Mouse (Mus musculus) liver, embryonic 15.5 days (tissue): ENCODE data around the gene E130309D02Rik. TPM values are rescaled to one million over a fixed set of nuclear protein-coding genes. Genes with fewer than 3 reads are reported as not detected.

Experiments used
- ATAC-seq: fragments of 200-750 bp; cut with Nextera tagmentation; 2 replicates; pipeline ENCODE4 v1.8.0; 2017; ENCODE audit warnings: moderate number of reproducible peaks, mild to moderate bottlenecking, moderate library complexity; ENCODE audit not compliant: insufficient read depth
- H3K27ac ChIP-seq: fragments of 300-500 bp; sonication (generic); replicated peaks from 2 replicates; pipeline ENCODE4 v1.5.1; 2015; ENCODE audit warnings: mild to moderate bottlenecking, inconsistent platforms
- H3K27me3 ChIP-seq: fragments of 300-500 bp; sonication (generic); 2 replicates; pipeline ENCODE4 v1.6.1; 2015; ENCODE audit warnings: mild to moderate bottlenecking, inconsistent platforms
- H3K36me3 ChIP-seq: fragments of 300-500 bp; sonication (generic); replicated peaks from 2 replicates; pipeline ENCODE4 v1.6.1; 2015; ENCODE audit warnings: moderate library complexity, mild to moderate bottlenecking, inconsistent platforms
- H3K4me1 ChIP-seq: fragments of 300-500 bp; sonication (generic); replicated peaks from 2 replicates; pipeline ENCODE4 v1.6.1; 2015; ENCODE audit warnings: inconsistent platforms
- H3K4me2 ChIP-seq: fragments of 300-500 bp; sonication (generic); 2 replicates; pipeline ENCODE4 v1.6.1; 2015; ENCODE audit warnings: moderate library complexity, mild to moderate bottlenecking, inconsistent platforms
- H3K4me3 ChIP-seq: fragments of 300-500 bp; sonication (generic); replicated peaks from 2 replicates; pipeline ENCODE4 v1.5.1; 2015; ENCODE audit warnings: mild to moderate bottlenecking, inconsistent platforms
- H3K9ac ChIP-seq: fragments of 300-500 bp; sonication (generic); 2 replicates; pipeline ENCODE4 v1.6.1; 2015; ENCODE audit warnings: moderate library complexity, mild to moderate bottlenecking, inconsistent platforms
- H3K9me3 ChIP-seq: fragments of 300-500 bp; sonication (generic); replicated peaks from 2 replicates; pipeline ENCODE4 v1.6.1; 2016; ENCODE audit warnings: inconsistent platforms
- WGBS: fragments of 180-500 bp; shearing (Covaris S2); methylation state at CpG from one replicate; pipeline ENCODE4 v1.1.7; 2015; ENCODE audit warnings: mixed read lengths; ENCODE audit not compliant: insufficient replicate concordance; 5-methylcytosine and 5-hydroxymethylcytosine counted together
- polyA plus RNA-seq: library from polyadenylated mRNA; unstranded; fragments of >200 nt; fragmentation: Nextera tagmentation; extraction: Ambion mirVana; gene quantifications from 2 replicates; pipeline ENCODE4 v1.2.1, GENCODE M21; 2015

Gene E130309D02Rik
- polyA plus RNA-seq, 1 experiment from 2014 or later: 21.8 TPM

GRCm38 (mm10) chr5:143287774-143288328 lies 27.3 kb downstream of the E130309D02Rik start:
- ATAC-seq: no peak
- peaks cover 87% of the 10 kb centered on the region for H3K27me3 ChIP-seq
- H3K27ac ChIP-seq: no peak overlapping the region
- no peaks in the 10 kb centered on the region for H3K36me3 ChIP-seq
- H3K9me3 ChIP-seq: no peaks in the 10 kb centered on the region
- peaks cover 16% of the 10 kb centered on the region for H3K4me1 ChIP-seq
- peak overlapping the region; percentile 55 for H3K4me2 ChIP-seq
- H3K4me3 ChIP-seq: peak overlapping the region; percentile 31
- 3% methylated on average over 48 of the region's 48 CpGs for WGBS
- H3K9ac ChIP-seq: no peak overlapping the region

GRCm38 (mm10) chr5:143284762-143285161 lies 30.4 kb downstream of the E130309D02Rik start:
- Histone ChIP-seq H3K27ac (no peak overlapping the region), H3K4me3 (no peak overlapping the region), H3K27me3 (peaks cover 67% of the 10 kb centered on the region), H3K9ac (no peak overlapping the region), H3K9me3 (no peaks in the 10 kb centered on the region), H3K4me1 (peaks cover 16% of the 10 kb centered on the region), H3K4me2 (no peak overlapping the region), H3K36me3 (no peaks in the 10 kb centered on the region)
- WGBS: 46% methylated on average over 6 of the region's 6 CpGs
- no peak for ATAC-seq

DNA sequence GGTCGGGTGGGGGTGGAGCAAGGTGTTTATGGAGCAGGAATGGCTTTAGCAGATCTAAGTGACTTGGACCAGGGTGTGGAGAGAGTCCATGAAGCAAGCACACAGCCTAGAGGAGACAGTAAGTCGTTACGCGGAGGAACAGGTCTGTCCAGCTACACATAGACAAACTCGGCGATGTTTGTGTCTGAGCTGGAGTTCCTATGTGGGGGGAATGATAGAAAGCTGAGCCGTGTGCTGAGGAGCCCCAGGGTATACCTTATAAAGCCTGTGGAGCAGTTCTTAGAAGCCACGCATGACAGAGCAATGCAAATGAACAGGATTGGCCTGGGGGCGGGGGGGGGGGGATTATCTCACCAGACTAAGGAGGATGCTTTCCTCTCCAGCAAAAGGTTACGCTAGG lies 35.9 kb downstream of the E130309D02Rik start:
- Histone ChIP-seq H3K27me3 (peaks cover 47% of the 10 kb centered on the region), H3K4me3 (no peak overlapping the region), H3K36me3 (no peaks in the 10 kb centered on the region), H3K27ac (no peak overlapping the region), H3K9me3 (no peaks in the 10 kb centered on the region), H3K4me2 (no peak overlapping the region), H3K9ac (no peak overlapping the region), H3K4me1 (no peaks in the 10 kb centered on the region)
- WGBS: 47% methylated on average over 10 of the region's 10 CpGs
- no peak for ATAC-seq

GRCm38 (mm10) chr5:143275761-143276160 lies 39.4 kb downstream of the E130309D02Rik start:
- H3K36me3 ChIP-seq: no peaks in the 10 kb centered on the region
- H3K27me3 ChIP-seq: peaks cover 41% of the 10 kb centered on the region
- H3K4me1 ChIP-seq: no peaks in the 10 kb centered on the region
- no peak for ATAC-seq
- H3K4me3 ChIP-seq: no peak overlapping the region
- no peak overlapping the region for H3K27ac ChIP-seq
- H3K4me2 ChIP-seq: no peak overlapping the region
- 39% methylated on average over 5 of the region's 5 CpGs for WGBS
- no peak overlapping the region for H3K9ac ChIP-seq
- no peaks in the 10 kb centered on the region for H3K9me3 ChIP-seq

- peaks cover 7% of the 10 kb centered on the region for H3K4me1 ChIP-seq
- H3K9ac ChIP-seq: no peak overlapping the region
- ATAC-seq: no peak
- peaks cover 43% of the 10 kb centered on the region for H3K27me3 ChIP-seq
- no peak overlapping the region for H3K4me3 ChIP-seq
- no peaks in the 10 kb centered on the region for H3K36me3 ChIP-seq
- no peaks in the 10 kb centered on the region for H3K9me3 ChIP-seq
- H3K4me2 ChIP-seq: no peak overlapping the region
- 62% methylated on average over 16 of the region's 16 CpGs for WGBS
- no peak overlapping the region for H3K27ac ChIP-seq
These were observed 42.4 kb downstream of the E130309D02Rik start for GRCm38 (mm10) chr5:143272540-143273330.

DNA sequence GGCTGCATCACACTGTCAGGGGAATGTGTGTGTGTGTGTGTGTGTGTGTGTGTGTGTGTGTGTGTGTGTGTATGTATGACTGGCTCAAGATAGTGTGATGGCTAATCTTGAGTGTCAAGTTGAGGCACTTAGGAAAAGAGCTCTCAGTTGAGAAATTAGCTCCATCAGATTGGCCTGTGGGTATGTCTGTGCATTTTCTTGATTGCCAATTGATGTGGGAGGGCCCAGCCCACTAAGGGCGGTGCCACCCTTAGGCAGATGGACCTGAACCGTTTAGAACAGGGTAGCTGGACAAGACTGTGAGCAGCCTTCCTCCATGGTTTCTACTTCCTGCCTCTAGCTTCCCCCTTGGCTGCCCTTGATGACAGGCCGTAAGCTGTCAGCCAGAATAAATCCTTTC lies 43.1 kb downstream of the E130309D02Rik start:
- H3K27me3 ChIP-seq: peaks cover 36% of the 10 kb centered on the region
- WGBS: 52% methylated on average over 3 of the region's 3 CpGs
- no peaks in the 10 kb centered on the region for H3K36me3 ChIP-seq
- H3K4me1 ChIP-seq: peaks cover 7% of the 10 kb centered on the region
- H3K9me3 ChIP-seq: no peaks in the 10 kb centered on the region
- H3K9ac ChIP-seq: no peak overlapping the region
- H3K4me3 ChIP-seq: no peak overlapping the region
- no peak for ATAC-seq
- no peak overlapping the region for H3K4me2 ChIP-seq
- H3K27ac ChIP-seq: no peak overlapping the region

- H3K9ac ChIP-seq: no peak overlapping the region
- ATAC-seq: no peak
- no peaks in the 10 kb centered on the region for H3K9me3 ChIP-seq
- no peak overlapping the region for H3K27ac ChIP-seq
- no peak overlapping the region for H3K4me3 ChIP-seq
- H3K4me2 ChIP-seq: no peak overlapping the region
- H3K27me3 ChIP-seq: peaks cover 32% of the 10 kb centered on the region
- H3K4me1 ChIP-seq: peaks cover 7% of the 10 kb centered on the region
- no peaks in the 10 kb centered on the region for H3K36me3 ChIP-seq
- 62% methylated on average over 6 of the region's 6 CpGs for WGBS
These were observed 43.5 kb downstream of the E130309D02Rik start for GRCm38 (mm10) chr5:143271642-143272041.

- ATAC-seq: no peak
- H3K4me3 ChIP-seq: peak overlapping the region; percentile 68
- H3K4me1 ChIP-seq: peaks cover 7% of the 10 kb centered on the region
- H3K36me3 ChIP-seq: no peaks in the 10 kb centered on the region
- H3K4me2 ChIP-seq: peak overlapping the region; percentile 73
- peaks cover 18% of the 10 kb centered on the region for H3K27me3 ChIP-seq
- no peaks in the 10 kb centered on the region for H3K9me3 ChIP-seq
- no peak overlapping the region for H3K27ac ChIP-seq
- 6% methylated on average over 12 of the region's 12 CpGs for WGBS
- peak overlapping the region; percentile 53; the same call in 1 of the 2 replicates for H3K9ac ChIP-seq
These were observed 45.0 kb downstream of the E130309D02Rik start for GRCm38 (mm10) chr5:143270151-143270519.

GRCm38 (mm10) chr5:143269363-143270150 lies 45.6 kb downstream of the E130309D02Rik start, which contains the start of gene Zfp316:
Gene Zfp316, minus strand, starts transcription at chr5:143270022.
- Histone ChIP-seq H3K27me3 (peaks cover 18% of the 10 kb centered on the region), H3K27ac (no peak within 1 kb of the TSS), H3K4me3 (peak within 1 kb of the TSS; percentile 68), H3K36me3 (no peaks in the 10 kb centered on the region), H3K9ac (peak within 1 kb of the TSS; percentile 53), H3K9me3 (no peaks in the 10 kb centered on the region), H3K4me2 (peak within 1 kb of the TSS; percentile 73), H3K4me1 (peaks cover 7% of the 10 kb centered on the region)
- peak; percentile 65 for ATAC-seq
- WGBS: under 1% methylated on average over 78 of the region's 79 CpGs

DNA sequence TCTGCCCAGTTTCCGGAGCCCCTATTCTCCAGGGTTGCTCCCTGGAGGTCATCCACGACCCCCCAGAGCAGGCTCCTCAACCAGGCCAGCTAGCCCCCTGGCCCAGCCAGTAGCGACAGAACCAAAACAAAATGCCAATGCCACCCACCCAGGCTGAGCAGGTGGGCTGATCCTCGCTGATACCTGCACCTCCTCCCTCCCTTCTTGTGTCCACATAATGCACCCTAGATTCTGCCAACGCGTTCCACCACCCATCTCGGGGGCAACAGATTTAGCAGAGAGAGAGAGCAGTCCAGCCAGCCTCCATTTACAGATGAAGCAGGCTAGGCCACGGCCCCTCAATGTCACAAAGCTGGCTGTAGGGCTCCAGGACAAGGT lies 46.2 kb downstream of the E130309D02Rik start:
- Histone ChIP-seq H3K9ac (peak overlapping the region; percentile 53; the same call in 1 of the 2 replicates), H3K36me3 (no peaks in the 10 kb centered on the region), H3K27ac (no peak overlapping the region), H3K4me2 (peak overlapping the region; percentile 73), H3K27me3 (peaks cover 18% of the 10 kb centered on the region), H3K4me1 (peaks cover 7% of the 10 kb centered on the region), H3K9me3 (no peaks in the 10 kb centered on the region), H3K4me3 (peak overlapping the region; percentile 68)
- ATAC-seq: no peak
- 33% methylated on average over 8 of the region's 8 CpGs for WGBS

DNA sequence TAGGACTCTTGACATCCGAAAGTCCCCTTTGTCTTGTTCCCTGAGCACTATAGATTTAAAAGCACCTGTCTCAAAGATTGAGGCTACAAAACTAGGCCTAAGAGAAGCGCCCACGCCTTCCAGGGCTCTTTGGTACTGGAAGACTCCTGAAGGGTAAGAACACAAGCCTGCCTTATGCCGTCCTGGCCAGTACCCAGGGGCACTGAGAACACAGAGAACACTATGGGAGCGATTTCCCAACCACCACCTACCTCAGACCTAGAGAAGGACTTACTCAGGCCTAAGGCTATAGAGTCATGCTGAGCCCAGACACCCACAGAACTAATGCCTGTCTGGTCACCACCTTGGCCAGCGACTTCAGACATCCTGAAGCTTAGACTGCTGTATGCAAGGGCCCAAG lies 48.4 kb downstream of the E130309D02Rik start:
- no peak for ATAC-seq
- peaks cover 7% of the 10 kb centered on the region for H3K4me1 ChIP-seq
- no peak overlapping the region for H3K9ac ChIP-seq
- H3K4me3 ChIP-seq: no peak overlapping the region
- H3K4me2 ChIP-seq: no peak overlapping the region
- 62% methylated on average over 6 of the region's 6 CpGs for WGBS
- no peak overlapping the region for H3K27ac ChIP-seq
- no peaks in the 10 kb centered on the region for H3K9me3 ChIP-seq
- peaks cover 18% of the 10 kb centered on the region for H3K27me3 ChIP-seq
- no peaks in the 10 kb centered on the region for H3K36me3 ChIP-seq
